Mouse (Mus musculus): ENCODE measurements at regions not wholly inside any gene's neighbourhood (a gene's known extent, or its start where the extent isn't known, plus 50 kb on each side); places are given as distances from the start of the nearest gene placed in this dataset.

DNA sequence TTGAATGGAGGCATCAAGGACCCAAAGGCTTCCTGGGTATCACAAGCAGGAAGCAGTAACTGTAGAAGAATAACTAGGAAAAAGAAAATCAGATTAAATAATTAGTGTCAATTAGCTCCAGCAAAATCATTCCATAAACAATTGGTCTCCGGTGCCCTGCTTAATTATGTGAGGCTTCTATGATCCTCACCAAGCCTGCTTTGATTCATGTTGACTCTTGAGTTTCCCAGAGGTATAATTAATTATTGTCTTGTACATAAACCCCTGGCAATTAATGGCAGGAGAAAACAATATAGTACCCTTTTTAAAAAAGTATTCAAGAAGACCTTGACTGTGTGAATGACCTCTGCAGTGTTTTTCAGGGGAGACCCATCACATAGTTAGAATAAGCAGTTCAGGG is 61.5 kb upstream of the Sp8 start:
- ATAC-seq: no peak

DNA sequence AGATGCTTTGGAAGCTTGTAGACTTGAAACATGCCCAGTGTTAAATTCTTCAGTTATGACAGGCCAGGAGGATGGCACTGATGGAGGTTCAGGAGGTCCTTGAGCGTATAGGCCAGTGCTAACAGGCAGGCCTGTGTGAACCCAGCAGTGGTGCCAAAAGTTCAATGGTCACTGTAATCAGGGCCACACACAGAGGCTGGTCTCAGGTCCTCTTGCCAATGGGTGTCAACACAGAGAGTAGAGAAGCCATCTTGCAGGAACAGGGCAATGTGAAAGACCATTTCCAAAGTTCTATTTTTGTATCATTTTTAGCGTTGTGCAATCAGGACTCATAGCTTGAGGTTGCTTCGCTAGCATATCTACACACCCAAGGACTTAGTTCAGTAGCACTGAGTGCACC is 64.2 kb upstream of the Sp8 start:
- ATAC-seq: no peak

GRCm38 (mm10) chr12:118775463-118776064 is 70.6 kb upstream of the Sp8 start:
- no peak for ATAC-seq

- no peak for ATAC-seq
These were observed 73.3 kb upstream of the Sp8 start for GRCm38 (mm10) chr12:118772790-118773189.

DNA sequence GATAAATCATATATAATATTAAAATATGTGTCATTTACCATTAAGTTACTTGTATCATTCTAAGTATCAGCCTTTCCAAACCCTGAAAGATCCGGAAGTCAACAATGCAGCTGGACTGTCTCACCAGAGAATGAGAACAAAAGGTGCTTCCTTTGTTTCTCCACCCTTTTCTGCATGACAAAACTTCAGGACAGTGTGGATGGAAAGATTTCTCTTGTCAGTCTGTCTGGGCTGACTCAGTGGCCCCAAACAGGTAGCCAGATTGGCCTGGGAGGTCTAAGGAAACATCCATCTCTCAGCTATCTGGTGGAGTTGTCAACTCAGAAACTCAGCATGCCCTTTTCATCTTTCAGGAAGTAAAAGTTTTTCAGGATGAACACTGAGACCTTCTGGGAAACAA is 79.7 kb upstream of the Sp8 start:
- no peak for ATAC-seq

DNA sequence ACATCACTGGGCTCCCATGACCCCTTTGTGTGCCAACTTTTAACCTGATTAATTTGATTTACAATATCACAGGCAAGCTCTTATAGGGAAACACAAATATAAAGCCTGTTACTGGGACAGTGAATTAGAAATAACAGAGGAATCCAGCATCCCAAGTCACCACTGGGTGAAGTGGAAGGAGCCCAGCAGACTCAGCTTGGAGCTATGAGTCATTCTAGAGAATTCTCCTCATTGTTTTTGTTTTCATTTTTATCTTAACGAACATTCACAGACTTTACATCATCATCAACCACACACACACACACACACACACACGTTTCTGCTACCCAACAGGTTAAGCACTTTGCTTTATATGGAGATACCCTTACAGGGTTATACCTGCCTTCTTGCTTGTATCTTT is 92.1 kb upstream of the Sp8 start:
- ATAC-seq: no peak

DNA sequence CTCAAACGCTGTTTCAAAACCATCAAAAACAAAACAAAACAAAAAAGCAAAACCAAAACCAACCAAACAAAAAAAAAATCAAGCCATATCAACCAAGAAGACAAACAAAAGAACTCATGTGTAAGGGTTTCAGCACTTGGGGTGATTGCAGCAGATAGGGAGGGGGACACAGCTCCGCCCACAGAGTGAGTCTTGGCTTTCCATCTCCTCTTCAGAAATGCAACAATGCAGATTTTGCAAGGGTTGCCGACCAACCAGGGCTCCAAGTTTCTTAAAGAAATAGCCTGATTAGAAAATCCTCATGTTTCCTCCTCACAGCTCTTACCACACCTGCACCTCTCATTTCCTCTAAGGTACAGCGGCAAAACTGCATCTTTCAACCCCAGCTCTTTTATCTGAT is 107.0 kb upstream of the Sp8 start:
- no peak for ATAC-seq

GRCm38 (mm10) chr12:118725891-118726290 is 120.2 kb upstream of the Sp8 start:
- no peak for ATAC-seq

- no peak for ATAC-seq
These were observed 126.1 kb upstream of the Sp8 start for GRCm38 (mm10) chr12:118719878-118720573.

DNA sequence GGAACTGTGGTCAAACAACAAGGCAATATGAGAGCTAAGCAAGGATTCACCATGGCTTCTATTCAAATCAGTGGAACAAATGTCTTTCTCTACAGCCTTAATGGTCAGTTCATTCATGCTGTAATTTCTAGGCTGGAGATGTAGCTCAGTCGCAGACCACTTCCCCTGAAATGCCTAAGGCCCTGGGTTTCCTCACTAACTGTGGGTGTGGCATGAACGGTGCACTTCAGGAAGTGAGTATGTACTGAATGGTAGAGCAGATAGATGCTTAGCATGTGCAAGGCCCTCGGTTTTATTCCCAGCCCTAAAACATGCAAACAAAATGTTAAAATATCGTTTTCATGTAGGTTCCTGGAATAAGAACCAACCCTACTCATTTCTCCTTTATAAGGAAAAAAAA is 129.3 kb upstream of the Sp8 start:
- ATAC-seq: no peak

GRCm38 (mm10) chr12:118706626-118707025 is 139.5 kb upstream of the Sp8 start:
- no peak for ATAC-seq

- no peak for ATAC-seq
These were observed 141.3 kb upstream of the Sp8 start for GRCm38 (mm10) chr12:118704826-118705225.

GRCm38 (mm10) chr12:118703730-118704129 is 142.4 kb upstream of the Sp8 start:
- no peak for ATAC-seq

- no peak for ATAC-seq
These were observed 143.0 kb upstream of the Sp8 start for GRCm38 (mm10) chr12:118703068-118703662.

DNA sequence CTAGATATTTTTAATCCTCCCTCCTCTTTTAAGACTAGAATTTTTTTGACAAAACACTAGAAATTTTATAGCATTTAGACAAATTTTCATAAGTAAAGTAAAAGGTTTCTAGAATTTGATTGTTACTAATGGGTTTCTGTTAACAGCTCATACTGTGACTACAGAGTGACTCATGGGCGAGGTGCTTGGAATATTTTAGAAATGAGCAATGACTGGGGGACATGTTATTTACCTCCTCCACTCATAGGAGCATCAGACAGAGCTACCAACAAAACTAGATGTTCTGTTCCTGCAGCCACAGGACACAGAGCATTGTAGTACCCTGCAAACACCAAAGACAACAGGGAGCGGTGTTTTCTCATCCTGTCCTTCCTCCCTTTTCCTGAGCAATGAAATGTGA is 144.3 kb upstream of the Sp8 start:
- no peak for ATAC-seq

- ATAC-seq: no peak
These were observed 148.0 kb upstream of the Sp8 start for GRCm38 (mm10) chr12:118698110-118698509.

GRCm38 (mm10) chr12:118694701-118695100 is 151.4 kb upstream of the Sp8 start:
- no peak for ATAC-seq

DNA sequence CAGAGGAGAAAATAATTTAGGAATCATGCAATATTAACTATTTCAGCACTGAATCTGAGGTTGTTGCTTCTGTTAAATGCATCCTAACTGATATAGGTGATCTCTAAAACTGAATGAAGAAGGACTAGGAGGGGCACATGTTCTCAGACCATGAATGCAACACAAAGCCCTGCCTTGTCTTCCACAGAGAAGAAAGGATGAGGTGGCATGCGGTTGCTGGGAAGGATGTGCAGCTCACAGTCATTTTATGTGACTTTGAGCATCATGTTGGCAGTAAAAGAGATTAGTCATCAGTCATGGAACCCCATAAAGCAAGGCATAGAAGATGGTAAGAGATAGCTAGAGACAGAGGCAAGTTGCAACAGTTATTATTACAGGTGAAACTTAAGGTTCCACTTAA is 163.2 kb upstream of the Sp8 start:
- ATAC-seq: no peak

DNA sequence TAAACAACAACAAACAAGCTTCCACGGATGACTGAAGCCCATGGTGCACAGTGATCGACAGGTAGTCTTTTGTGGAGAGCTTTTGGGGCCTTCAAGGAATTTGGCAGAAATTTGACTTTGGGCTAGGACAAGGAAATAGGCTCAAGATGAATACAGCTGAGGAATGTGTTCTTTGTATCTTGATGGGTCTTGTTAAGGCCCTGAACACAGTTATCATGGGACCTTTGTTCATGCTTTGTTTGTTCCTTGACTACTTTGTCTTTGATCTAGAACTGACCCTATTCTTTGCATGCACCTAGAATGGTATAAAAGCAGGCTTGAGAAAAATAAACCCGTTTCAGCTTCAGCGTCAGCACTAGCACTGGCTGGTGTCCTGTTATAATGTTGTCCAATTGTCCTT is 168.1 kb upstream of the Sp8 start:
- no peak for ATAC-seq

GRCm38 (mm10) chr12:118661575-118661974 is 184.6 kb upstream of the Sp8 start:
- no peak for ATAC-seq

DNA sequence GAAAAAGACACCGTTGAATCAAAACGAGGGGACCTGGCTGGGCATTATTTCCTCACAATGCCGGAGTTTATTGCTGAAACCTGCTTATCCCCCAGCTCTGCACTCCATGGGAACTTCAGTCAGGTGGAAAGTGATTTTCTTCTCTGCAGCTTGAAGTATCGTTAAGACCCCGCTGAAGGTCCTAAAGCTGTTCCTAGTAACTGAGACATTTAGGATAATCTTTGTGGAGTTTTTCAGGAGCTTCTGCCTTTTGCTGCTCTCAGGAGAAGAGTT is 185.0 kb upstream of the Sp8 start:
- ATAC-seq: no peak

DNA sequence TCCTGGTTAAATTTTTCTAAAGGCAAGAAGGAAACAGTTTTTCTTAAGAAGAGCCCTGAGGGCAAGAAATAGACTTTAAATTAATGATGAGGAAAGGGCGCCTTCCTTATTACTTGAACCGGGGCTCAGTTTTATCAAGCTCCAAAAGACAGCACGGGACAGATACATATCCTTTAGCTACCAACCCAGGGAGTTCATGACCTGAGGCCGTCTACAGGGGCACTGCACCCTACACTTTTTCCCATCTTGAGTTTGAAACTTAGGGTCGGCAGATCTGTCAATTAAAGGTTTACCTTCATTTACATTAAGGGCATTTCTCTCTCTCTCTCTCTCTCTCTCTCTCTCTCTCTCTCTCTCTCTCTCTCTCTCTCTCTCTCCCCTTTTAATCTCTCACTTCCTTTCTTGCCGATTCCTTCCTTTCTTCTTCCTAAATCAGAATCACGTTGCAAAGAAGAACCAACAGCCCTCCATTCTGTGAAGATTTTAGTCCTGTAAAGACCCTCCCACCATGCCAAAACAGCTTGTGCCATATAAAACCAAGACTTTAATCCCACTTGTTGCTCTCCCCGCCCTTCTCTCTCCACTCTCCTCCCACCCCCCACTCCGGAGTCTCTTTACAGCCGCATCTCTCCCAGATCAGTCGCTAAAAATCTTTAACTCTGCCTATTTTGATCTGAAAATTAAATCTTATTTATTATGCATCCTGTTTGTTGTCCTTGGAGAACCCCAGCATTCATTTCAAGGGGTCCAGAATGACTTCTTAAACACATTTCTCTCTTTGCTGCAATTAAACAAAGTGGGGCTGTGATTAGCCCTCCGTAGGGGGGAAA is 185.5 kb upstream of the Sp8 start:
- ATAC-seq: no peak

DNA sequence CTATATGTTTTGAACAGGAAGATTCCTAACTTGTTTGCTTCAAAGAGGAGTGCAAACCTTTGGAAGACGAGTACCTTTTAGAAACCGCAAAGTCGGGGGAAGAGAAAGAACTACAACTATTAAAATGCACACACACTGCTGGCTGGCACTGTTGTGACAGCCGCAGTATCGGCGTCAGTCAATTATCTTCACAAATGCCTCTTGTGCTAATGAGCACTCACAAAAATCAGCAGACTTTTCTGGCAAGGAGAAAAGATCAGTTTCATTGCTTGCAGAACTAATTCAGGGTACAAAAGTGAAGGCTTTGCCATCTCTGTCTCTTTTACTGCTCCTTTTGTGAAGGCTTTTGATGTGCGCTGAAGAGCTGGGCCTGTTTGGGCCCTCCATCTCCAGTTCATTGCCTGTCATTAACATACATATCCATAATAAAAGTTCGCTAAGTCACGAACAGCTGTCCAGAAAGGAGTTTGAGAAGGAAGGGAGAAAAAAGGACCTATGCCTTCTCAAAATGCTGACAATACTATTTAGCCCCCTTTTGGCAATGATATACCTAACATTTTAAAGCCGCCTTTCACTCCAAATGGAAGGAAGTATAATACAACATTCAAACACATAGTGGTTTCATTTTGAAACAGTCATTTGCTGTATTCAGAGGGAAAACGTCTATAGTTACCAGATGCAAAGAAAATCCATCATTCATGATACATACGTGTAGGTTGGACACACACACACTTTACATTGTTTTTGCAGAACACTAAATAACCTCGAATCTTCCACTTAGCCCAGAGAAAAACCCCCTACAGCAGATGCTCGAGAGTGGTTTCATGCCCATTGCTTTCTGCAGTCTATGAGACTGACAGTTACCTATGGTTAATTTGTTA is 186.6 kb upstream of the Sp8 start:
- no peak for ATAC-seq

Data from CD4-positive, CD25-positive, alpha-beta regulatory T cell, adult 4 months (primary cell).